Mouse (Mus musculus) heart, embryonic 11.5 days (tissue): Measurements from ENCODE around the gene Glra1. TPM values are rescaled to one million over a fixed set of nuclear protein-coding genes. Genes with fewer than 3 reads are reported as not detected.

Source experiments
- ATAC-seq: fragments of 200-750 bp; cut with Nextera tagmentation; replicated peaks from 2 replicates; pipeline ENCODE4 v1.8.0; 2017; ENCODE audit warnings: moderate library complexity; ENCODE audit not compliant: insufficient number of reproducible peaks, low FRiP score, low TSS enrichment
- H3K27ac ChIP-seq: fragments of 300-500 bp; sonication (generic); 2 replicates; pipeline ENCODE4 v1.5.1; 2014; ENCODE audit warnings: mild to moderate bottlenecking, low read depth, low read length
- H3K27me3 ChIP-seq: fragments of 300-500 bp; sonication (generic); 2 replicates; pipeline ENCODE4 v1.6.1; 2014; ENCODE audit warnings: mild to moderate bottlenecking, low read length, mixed read lengths; ENCODE audit not compliant: control insufficient read depth, insufficient read depth
- H3K36me3 ChIP-seq: fragments of 300-500 bp; sonication (generic); 2 replicates; pipeline ENCODE4 v1.6.1; 2014; ENCODE audit warnings: mild to moderate bottlenecking, low read length, moderate library complexity, mixed read lengths; ENCODE audit not compliant: control insufficient read depth, insufficient read depth
- H3K4me1 ChIP-seq: fragments of 300-500 bp; sonication (generic); 2 replicates; pipeline ENCODE4 v1.6.1; 2014; ENCODE audit warnings: low read length; ENCODE audit not compliant: control insufficient read depth, insufficient read depth
- H3K4me2 ChIP-seq: fragments of 300-500 bp; sonication (generic); 2 replicates; pipeline ENCODE4 v1.6.1; 2014; ENCODE audit warnings: mild to moderate bottlenecking, moderate library complexity
- H3K4me3 ChIP-seq: fragments of 300-500 bp; sonication (generic); 2 replicates; pipeline ENCODE4 v1.5.1; 2014; ENCODE audit warnings: low read depth, low read length
- H3K9ac ChIP-seq: fragments of 300-500 bp; sonication (generic); 2 replicates; pipeline ENCODE4 v1.6.1; 2014; ENCODE audit warnings: mild to moderate bottlenecking, low read depth, low read length, moderate library complexity
- H3K9me3 ChIP-seq: fragments of 300-500 bp; sonication (generic); replicated peaks from 2 replicates; pipeline ENCODE4 v1.6.1; 2016; ENCODE audit warnings: low read length; ENCODE audit not compliant: control insufficient read depth
- WGBS: fragments of 180-500 bp; shearing (Covaris S2); extraction: QIAGEN DNeasy Blood & Tissue Kit; methylation state at CpG from one replicate; pipeline ENCODE4 v1.1.7; 2014; ENCODE audit not compliant: insufficient replicate concordance; 5-methylcytosine and 5-hydroxymethylcytosine counted together
- polyA plus RNA-seq: library from polyadenylated mRNA; unstranded; fragments of >200 nt; fragmentation: Nextera tagmentation; extraction: Ambion mirVana; gene quantifications from 2 replicates; pipeline ENCODE4 v1.2.1, GENCODE M21; 2014

The Glra1 gene
- polyA plus RNA-seq, 1 experiment from 2014 or later, result not detected

DNA sequence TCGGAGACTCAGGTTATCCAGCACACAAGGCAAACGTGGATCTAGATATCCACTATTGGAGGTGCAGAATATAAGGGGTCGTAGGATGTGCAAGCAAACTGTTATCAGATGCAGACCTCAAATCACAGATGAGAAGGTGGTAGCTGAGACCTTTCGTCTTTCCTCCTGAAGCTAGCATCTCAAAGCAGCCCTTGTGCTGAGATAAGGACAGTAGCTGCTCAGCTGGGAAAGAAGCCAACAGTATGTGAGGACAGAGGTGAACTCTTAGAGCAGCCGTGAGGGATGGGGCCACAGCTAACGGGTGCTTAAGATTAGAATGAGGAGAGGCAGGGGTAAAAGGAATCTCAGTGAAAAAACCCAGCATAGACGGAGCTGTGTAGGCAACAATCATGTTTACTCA is 65.9 kb downstream of the Glra1 start:
- Histone ChIP-seq H3K4me3 (no peak overlapping the region), H3K27ac (no peak overlapping the region), H3K9ac (no peak overlapping the region), H3K9me3 (peaks cover 4% of the 10 kb centered on the region; the same call in 1 of the 2 replicates), H3K36me3 (no peaks in the 10 kb centered on the region), H3K4me2 (no peak overlapping the region), H3K4me1 (no peaks in the 10 kb centered on the region), H3K27me3 (no peaks in the 10 kb centered on the region)
- WGBS, result 29% methylated on average over 7 of the region's 7 CpGs
- ATAC-seq, result no peak

DNA sequence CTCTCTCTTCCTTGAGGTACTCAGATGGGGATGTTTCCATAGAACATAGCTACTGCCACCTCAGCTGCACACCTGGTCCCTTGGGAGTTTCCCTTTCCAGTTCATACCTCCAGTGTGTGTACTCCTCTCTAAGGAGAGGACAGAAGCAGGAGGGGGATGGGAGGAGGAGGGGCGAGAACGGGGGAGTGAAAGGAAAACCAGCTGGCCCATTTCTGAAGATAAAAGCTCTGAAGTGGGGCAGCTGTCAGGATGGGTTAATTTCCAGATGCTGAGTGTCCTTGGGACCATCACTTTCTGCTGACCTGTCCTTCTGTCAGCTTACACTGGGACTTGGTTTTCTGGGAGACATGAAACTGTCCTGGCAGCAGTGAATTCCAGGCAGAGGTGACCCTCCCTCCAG is 73.2 kb downstream of the Glra1 start:
- Histone ChIP-seq H3K9ac (no peak overlapping the region), H3K4me3 (no peak overlapping the region), H3K4me1 (no peaks in the 10 kb centered on the region), H3K9me3 (no peaks in the 10 kb centered on the region), H3K36me3 (no peaks in the 10 kb centered on the region), H3K4me2 (no peak overlapping the region), H3K27ac (no peak overlapping the region), H3K27me3 (no peaks in the 10 kb centered on the region)
- no peak for ATAC-seq
- 20% methylated on average over 2 of the region's 2 CpGs for WGBS

- no peak overlapping the region for H3K9ac ChIP-seq
- no peak for ATAC-seq
- H3K27me3 ChIP-seq, result no peaks in the 10 kb centered on the region
- no peak overlapping the region for H3K4me3 ChIP-seq
- no peaks in the 10 kb centered on the region for H3K4me1 ChIP-seq
- H3K27ac ChIP-seq, result no peak overlapping the region
- no peaks in the 10 kb centered on the region for H3K9me3 ChIP-seq
- WGBS, result 73% methylated on average over 5 of the region's 5 CpGs
- H3K4me2 ChIP-seq, result no peak overlapping the region
- H3K36me3 ChIP-seq, result no peaks in the 10 kb centered on the region
Measured at GRCm38 (mm10) chr11:55533378-55533777, 74.6 kb downstream of the Glra1 start.

- H3K27me3 ChIP-seq, result no peaks in the 10 kb centered on the region
- 67% methylated on average over 7 of the region's 7 CpGs for WGBS
- no peaks in the 10 kb centered on the region for H3K9me3 ChIP-seq
- H3K9ac ChIP-seq, result no peak overlapping the region
- ATAC-seq, result no peak
- no peak overlapping the region for H3K4me2 ChIP-seq
- no peak overlapping the region for H3K27ac ChIP-seq
- H3K4me3 ChIP-seq, result no peak overlapping the region
- H3K4me1 ChIP-seq, result no peaks in the 10 kb centered on the region
- no peaks in the 10 kb centered on the region for H3K36me3 ChIP-seq
Measured at GRCm38 (mm10) chr11:55530741-55531140, 77.3 kb downstream of the Glra1 start.

DNA sequence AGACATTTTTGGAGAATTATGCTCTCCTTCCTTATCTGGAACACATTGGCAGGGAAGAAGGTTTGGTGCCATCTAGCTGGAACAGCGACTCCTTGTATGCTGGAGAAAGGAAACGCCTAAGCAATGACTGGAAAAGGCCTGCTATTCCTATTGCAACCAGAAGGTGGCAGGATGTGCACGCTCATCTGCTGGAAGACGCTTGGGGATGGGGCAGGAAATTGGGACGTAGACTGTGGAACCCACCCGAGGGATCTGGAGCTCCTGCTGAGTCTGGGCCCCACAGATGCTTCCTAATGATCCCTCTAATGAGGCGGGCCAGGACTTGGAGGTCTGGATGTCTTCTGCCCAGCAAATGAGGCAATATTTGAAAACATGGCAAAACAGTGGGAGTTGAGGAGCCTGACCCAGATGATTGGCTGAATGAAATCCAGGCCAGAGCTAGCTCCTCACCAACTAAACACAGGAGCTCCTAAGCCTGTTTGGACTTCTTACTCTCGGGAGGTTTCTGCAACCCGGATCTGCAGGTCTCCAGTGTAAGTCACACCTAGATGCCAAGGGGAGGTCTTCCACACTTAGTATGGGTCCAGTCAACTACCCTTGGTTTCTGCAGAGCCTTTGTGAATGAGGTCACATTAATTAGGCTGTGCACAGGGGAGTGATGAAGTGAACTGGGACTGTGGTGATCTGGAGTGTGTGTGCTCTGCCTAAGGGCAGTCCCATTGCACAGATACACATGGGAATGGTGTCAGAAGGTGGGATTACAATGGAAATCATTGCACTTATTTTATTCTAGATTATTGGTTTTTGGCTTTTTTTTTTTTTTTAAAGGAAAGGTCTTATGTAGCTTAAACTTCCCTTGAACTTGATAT is 89.0 kb downstream of the Glra1 start:
- Histone ChIP-seq H3K36me3 (no peaks in the 10 kb centered on the region), H3K27ac (no peak overlapping the region), H3K27me3 (no peaks in the 10 kb centered on the region), H3K4me2 (no peak overlapping the region), H3K4me1 (no peaks in the 10 kb centered on the region), H3K9me3 (no peaks in the 10 kb centered on the region), H3K4me3 (no peak overlapping the region), H3K9ac (no peak overlapping the region)
- WGBS, result 5% methylated on average over 9 of the region's 9 CpGs
- ATAC-seq, result no peak; the same call in 1 of the 2 replicates

DNA sequence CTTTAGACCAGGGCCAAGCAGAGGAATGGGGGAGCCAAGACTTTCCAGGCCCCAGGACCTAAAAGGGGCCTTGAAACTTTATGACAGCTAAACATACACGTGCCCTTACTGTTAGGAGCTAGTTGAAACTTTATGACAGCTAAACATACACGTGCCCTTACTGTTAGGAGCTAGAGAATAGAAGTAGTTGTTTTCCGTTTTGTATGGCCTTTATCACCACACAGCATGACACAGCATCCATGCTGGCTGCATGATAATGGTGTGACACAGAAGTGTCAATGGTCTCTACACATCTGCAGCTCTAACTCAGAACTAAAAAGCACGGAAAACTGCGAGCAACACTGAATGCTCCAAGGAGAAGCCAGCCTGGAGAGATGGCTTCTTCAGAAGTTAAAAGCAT is 90.3 kb downstream of the Glra1 start:
- no peak for ATAC-seq
- WGBS, result 64% methylated on average over 5 of the region's 5 CpGs

DNA sequence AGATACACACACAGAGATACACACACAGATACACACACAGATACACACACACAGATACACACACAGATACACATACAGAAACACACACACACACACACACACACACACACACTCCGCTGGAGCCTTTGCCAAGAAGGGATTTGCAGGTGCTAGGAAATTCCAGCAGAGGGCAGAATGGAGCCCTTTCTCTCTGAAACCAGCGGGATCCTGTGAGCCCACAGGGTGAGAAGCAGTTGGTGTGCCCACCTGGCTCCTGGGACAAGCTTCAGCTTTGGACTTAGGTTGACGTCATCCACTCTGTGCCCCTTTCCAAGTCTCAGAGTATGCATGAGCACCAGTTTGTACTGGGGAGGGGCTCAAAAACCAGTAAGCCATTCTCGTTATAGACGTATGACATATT is 96.6 kb downstream of the Glra1 start:
- H3K27ac ChIP-seq, result no peak overlapping the region
- no peaks in the 10 kb centered on the region for H3K36me3 ChIP-seq
- H3K4me3 ChIP-seq, result no peak overlapping the region
- no peak overlapping the region for H3K9ac ChIP-seq
- ATAC-seq, result no peak
- 61% methylated on average over 5 of the region's 5 CpGs for WGBS
- H3K9me3 ChIP-seq, result no peaks in the 10 kb centered on the region
- no peaks in the 10 kb centered on the region for H3K4me1 ChIP-seq
- H3K4me2 ChIP-seq, result no peak overlapping the region
- no peaks in the 10 kb centered on the region for H3K27me3 ChIP-seq

More for the DNA sequence above, 90.3 kb downstream of the Glra1 start:
- no peak overlapping the region for H3K27ac ChIP-seq
- H3K4me2 ChIP-seq, result no peak overlapping the region
- H3K36me3 ChIP-seq, result no peaks in the 10 kb centered on the region
- H3K9ac ChIP-seq, result no peak overlapping the region
- no peaks in the 10 kb centered on the region for H3K27me3 ChIP-seq
- H3K9me3 ChIP-seq, result no peaks in the 10 kb centered on the region
- H3K4me1 ChIP-seq, result no peaks in the 10 kb centered on the region
- H3K4me3 ChIP-seq, result no peak overlapping the region

GRCm38 (mm10) chr11:55505485-55505884 is 102.5 kb downstream of the Glra1 start:
- 81% methylated on average over 3 of the region's 3 CpGs for WGBS
- H3K9ac ChIP-seq, result no peak overlapping the region
- ATAC-seq, result no peak
- no peaks in the 10 kb centered on the region for H3K27me3 ChIP-seq
- H3K9me3 ChIP-seq, result no peaks in the 10 kb centered on the region
- H3K4me1 ChIP-seq, result no peaks in the 10 kb centered on the region
- H3K4me3 ChIP-seq, result no peak overlapping the region
- no peak overlapping the region for H3K27ac ChIP-seq
- H3K36me3 ChIP-seq, result peaks cover 12% of the 10 kb centered on the region
- no peak overlapping the region for H3K4me2 ChIP-seq

- Histone ChIP-seq H3K4me1 (no peaks in the 10 kb centered on the region), H3K27me3 (no peaks in the 10 kb centered on the region), H3K27ac (no peak overlapping the region), H3K9ac (no peak overlapping the region), H3K36me3 (peaks cover 20% of the 10 kb centered on the region), H3K4me3 (no peak overlapping the region), H3K9me3 (no peaks in the 10 kb centered on the region), H3K4me2 (no peak overlapping the region)
- WGBS, result 86% methylated on average over 5 of the region's 5 CpGs
- no peak for ATAC-seq
Measured at GRCm38 (mm10) chr11:55502886-55503285, 105.1 kb downstream of the Glra1 start.
